Mouse (Mus musculus) frontal cortex, postnatal 14 days (tissue): ENCODE measurements at regions not wholly inside any gene's neighbourhood (a gene's known extent, or its start where the extent isn't known, plus 50 kb on each side); places are given as distances from the start of the nearest gene placed in this dataset.
A peak's percentile ranks its signal among the peaks of the same experiment; 100 is the strongest.
"Not testable (repeated sequence)": the region's sequence is repeated elsewhere in the genome, so short reads cannot be mapped to it uniquely, and the experiment has no call there.

Experiments
- DNase-seq, 2 experiments: peaks; one replicate each; pipeline ENCODE4 v3.0.0; 2022; ENCODE audit warnings: low spot score in 2 of 2

DNA sequence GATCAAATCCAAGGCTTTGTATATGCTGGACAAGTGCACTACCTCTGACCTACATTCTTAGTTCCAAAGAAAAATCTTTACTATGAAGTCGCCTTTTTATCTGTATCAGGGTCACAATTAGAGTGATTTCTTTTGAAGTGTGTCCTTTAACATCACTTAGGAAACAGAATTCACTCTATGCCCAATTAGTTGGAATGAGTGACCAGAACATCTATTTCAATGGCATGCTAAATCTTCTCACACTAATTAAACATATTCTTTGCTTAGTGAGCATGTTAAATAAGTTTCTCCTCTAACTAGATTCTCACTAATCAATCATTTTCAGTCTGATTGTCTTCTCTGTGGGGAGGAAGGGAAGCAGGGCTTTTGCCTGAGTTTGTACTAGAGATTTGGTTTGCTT is 84.9 kb downstream of the Arl6ip6 start:
- DNase-seq = no peak

- DNase-seq = no peak
Observed at GRCm38 (mm10) chr2:53301712-53302423, 110.3 kb downstream of the Arl6ip6 start.

- DNase-seq = peak; percentile 2 to 20
Observed at GRCm38 (mm10) chr2:53330680-53331079, 139.2 kb downstream of the Arl6ip6 start.

DNA sequence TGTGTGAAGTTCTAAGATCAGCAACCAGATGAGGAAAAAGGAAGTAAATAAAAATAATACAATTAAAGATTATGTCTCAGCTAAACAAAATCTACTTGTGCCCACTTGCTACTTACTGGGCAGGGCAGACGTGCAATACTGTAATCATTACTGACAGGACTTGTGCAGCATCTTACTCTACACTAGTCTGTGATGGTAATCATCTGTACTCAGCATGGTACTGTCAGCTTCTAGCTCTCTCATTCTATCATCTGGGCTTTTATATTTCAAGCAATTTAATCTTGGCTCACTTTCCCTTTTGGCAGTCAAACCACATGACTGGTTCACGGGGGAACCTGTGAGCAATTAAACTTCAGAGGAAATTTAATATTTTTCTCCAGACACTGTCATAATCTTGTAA is 167.5 kb downstream of the Arl6ip6 start:
- no peak for DNase-seq

DNA sequence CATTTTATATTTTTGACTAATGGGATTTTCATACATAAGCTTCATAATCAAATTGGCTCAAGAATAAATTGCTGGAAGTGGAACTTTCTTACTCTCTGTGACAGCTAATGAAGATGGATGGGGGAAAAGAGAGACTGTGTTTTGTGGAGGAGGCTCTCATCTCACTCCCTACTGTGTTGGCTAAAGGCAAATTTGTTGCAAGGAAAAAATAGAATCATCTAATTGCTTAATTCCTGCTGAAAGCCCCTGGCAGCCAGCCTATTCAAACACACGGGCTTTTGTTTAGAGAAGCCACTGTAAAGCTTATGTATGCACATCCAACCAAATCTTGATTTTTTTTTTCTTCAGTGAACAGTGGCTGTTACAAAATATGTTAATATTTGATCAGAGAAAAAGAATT is 190.8 kb downstream of the Arl6ip6 start:
- no peak for DNase-seq

GRCm38 (mm10) chr2:53384545-53385176 is 193.1 kb downstream of the Arl6ip6 start:
- DNase-seq = no peak

- DNase-seq = no peak
Observed at GRCm38 (mm10) chr2:53388652-53389051, 197.1 kb downstream of the Arl6ip6 start.

DNA sequence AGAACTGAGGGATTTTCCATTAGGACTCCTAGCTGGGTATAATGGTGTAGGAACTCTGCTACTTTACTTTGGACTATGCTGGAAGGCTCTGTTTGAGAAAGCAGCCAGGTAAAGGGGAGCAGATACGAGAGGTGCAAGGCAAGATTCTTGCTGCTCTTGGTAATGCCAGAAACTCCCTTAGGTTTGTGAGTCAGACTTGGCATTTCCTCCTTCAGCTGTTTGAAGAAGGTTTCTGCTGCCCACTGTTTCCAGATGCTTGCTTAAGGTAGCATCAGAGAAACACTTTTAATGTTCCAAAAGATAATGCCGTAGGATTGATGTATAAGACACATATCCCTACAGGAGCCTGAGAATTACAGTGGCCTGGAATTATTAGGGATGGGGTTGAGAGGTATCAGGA is 222.9 kb downstream of the Arl6ip6 start:
- DNase-seq = no peak

DNA sequence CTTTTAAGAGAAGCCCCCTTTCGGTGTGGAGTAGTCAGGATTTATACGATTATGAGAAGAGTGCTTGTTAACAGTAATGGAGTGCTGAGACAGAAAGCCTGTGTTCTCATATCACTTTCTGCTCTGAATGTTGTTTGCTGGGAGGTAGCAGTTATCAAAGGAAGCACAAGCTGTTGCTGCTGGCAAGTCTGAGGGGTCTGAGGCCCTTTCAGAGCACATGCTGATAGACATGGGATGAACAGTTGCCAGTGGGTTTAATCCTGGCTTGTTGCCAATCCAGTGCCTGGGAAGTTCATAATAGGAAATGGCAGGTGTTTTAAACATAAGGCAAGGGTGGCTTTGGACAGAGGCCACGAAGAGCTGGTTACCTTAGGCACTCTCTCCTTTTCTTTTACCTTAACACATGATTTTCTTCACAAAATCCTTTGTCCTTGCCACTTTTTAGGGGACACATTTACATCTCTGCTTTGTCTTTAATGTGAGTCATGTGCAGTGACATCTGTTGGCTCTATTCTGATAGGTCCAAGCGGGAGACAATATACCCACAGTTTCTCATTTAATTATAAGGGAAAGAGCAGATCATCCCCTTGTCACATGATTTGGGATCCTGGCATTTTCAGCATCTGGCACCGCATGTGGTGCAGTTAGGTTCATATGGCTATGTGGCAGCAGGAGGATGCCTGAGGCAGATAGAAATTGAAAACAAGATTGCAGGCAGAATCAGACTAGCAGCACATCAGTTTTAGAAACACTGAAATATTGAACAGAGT is 245.7 kb downstream of the Arl6ip6 start:
- peak; percentile 5 to 11 for DNase-seq

DNA sequence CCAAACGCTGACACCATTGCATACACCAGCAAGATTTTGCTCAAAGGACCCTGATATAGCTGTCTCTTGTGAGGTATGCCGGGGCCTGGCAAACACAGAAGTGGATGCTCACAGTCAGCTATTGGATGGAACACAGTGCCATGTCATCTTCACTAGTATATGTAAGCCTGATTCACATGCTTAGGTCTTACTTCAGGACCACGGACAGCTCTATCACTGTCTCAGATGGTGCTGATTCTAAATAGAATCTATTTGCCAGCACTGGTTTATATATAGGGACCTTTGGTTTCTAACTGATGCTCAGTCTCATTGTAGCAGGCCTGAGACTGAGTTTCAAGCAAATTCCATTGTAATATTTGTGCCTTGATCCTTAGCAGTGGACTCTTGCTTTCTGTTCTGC is 248.8 kb downstream of the Arl6ip6 start:
- not testable (repeated sequence) for DNase-seq

DNA sequence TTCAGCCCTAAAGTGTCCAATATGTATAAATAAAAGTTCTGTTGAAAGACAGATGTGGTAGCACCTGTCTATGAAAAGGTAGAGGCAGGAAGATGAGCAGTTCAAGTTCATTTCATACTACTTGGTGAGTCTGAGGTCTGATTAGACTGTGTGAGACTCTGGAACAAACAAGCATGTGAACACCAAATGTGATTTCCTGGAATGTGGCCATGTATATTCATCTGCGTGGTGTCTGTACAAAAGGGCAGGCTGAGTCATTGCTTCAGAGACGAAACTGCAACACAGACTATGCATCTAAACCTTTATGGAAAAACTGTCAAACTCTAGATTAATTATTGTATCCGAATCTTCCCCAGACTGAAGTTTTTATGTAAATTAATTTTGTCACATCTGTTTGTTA is 268.7 kb downstream of the Arl6ip6 start:
- no peak for DNase-seq

DNA sequence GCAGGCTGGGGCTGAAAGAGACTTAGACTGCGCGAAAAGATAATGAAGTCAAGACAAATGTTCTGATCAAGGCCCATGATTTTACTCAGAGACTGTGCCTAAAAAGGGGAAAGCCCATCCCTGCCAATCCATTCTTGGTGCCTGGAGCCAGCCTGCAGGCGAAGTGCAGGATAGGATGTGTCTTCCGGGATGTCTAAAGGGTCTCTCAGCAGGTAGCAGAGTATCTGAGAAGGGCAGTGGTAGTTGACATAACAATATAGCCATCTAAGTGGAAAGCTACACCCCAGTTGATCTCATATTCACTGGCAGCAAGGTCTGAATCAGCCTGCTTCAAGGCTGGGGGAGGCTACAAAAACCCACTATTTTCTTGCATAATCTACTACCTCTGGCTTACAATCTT is 282.9 kb downstream of the Arl6ip6 start:
- DNase-seq = no peak

GRCm38 (mm10) chr2:53479051-53479450 is 287.5 kb downstream of the Arl6ip6 start:
- DNase-seq = not testable (repeated sequence)

- no peak for DNase-seq
Observed at GRCm38 (mm10) chr2:53488301-53488700, 296.8 kb downstream of the Arl6ip6 start.

GRCm38 (mm10) chr2:53490805-53491585 is 299.5 kb downstream of the Arl6ip6 start:
- DNase-seq = no peak

DNA sequence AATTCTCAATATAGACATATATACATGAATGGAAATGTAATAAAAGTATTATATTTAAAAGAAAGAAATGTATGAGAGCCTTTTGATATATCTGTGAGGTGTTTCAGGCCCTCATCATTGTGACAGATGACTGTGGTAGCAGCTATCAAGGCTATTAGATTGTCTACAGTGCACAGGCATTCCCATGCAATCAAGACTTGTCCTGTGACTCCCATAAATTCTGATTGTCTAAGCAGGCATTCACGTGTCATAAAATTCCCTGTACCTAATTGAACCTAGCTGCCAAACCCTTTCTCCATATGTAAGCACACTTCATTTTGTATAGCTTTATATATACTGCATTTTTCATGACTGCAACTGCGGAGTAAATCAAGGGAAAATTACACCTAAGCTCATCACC is 301.3 kb downstream of the Arl6ip6 start:
- no peak for DNase-seq

DNA sequence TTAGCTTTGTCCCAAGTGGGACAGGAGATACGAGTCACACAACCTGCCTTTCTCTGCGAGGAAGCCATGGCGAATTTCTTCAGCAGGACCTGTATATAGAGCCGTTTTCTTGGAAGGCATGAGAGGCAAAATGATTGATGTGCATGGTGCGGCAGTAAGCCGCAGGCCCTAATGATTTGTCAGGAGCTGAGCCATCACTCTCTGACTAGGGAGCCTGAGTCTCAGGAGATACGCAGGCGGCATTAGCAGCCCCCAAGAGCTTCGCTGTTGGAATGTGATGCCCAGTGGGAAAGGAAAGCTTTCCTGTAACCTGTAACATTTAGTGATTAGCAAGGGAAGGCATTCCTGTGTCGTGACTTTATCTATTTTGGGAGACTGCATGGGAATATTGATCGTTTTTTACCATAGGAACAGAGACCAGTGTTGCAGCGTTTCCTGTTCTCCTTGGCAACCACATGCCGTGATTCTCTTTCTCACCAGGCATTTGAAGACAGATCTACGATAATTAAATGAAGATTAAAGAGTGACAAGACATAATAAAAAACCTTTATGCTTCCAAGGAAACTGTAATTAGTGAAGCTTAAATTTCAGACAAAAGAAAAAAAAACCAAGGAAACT is 310.2 kb downstream of the Arl6ip6 start:
- DNase-seq = no peak

GRCm38 (mm10) chr2:53502275-53502667 is 310.7 kb downstream of the Arl6ip6 start:
- DNase-seq = no peak

DNA sequence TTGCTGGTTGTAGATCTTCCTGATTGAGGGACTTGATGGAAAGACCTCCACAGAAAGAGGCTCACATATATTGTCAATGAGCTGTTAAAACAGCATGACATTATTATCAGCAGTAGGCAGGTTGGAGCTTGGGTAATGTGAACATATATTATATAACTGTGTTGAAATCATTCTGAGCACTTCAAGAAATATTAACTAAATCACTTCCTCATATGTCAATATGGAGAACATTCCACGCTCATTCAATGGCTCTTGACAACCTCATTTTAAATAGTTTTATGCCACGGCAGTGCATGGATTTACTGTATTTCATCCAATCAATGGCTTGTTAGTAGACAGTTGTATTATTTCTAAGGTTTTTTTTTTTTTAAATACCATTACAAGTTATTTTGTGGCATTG is 350.6 kb downstream of the Arl6ip6 start:
- DNase-seq = no peak

GRCm38 (mm10) chr2:53574007-53574406 is 382.5 kb downstream of the Arl6ip6 start:
- no peak for DNase-seq

- no peak for DNase-seq
Observed at GRCm38 (mm10) chr2:53605829-53606228, 414.3 kb downstream of the Arl6ip6 start.

GRCm38 (mm10) chr2:53619681-53620080 is 428.2 kb downstream of the Arl6ip6 start:
- DNase-seq = no peak
